Mouse (Mus musculus) embryonic facial prominence, embryonic 15.5 days (tissue): ENCODE results near the gene Rbfox3. TPM values are rescaled to one million over a fixed set of nuclear protein-coding genes. Genes with fewer than 3 reads are reported as not detected.

Source experiments
- ATAC-seq: fragments of 200-750 bp; cut with Nextera tagmentation; 2 replicates; pipeline ENCODE4 v1.8.0; 2017; ENCODE audit warnings: low read depth, moderate TSS enrichment; ENCODE audit not compliant: insufficient number of reproducible peaks, low FRiP score, low TSS enrichment
- H3K27ac ChIP-seq: fragments of 300-500 bp; sonication (generic); replicated peaks from 2 replicates; pipeline ENCODE4 v1.5.1; 2015; ENCODE audit warnings: mild to moderate bottlenecking, inconsistent platforms
- H3K27me3 ChIP-seq: fragments of 300-500 bp; sonication (generic); 2 replicates; pipeline ENCODE4 v1.6.1; 2015; ENCODE audit warnings: inconsistent platforms
- H3K36me3 ChIP-seq: fragments of 300-500 bp; sonication (generic); 2 replicates; pipeline ENCODE4 v1.6.1; 2015; ENCODE audit warnings: mild to moderate bottlenecking, inconsistent platforms
- H3K4me1 ChIP-seq: fragments of 300-500 bp; sonication (generic); 2 replicates; pipeline ENCODE4 v1.6.1; 2015; ENCODE audit warnings: inconsistent platforms
- H3K4me2 ChIP-seq: fragments of 300-500 bp; sonication (generic); replicated peaks from 2 replicates; pipeline ENCODE4 v1.6.1; 2015; ENCODE audit warnings: mild to moderate bottlenecking, inconsistent platforms
- H3K4me3 ChIP-seq: fragments of 300-500 bp; sonication (generic); replicated peaks from 2 replicates; pipeline ENCODE4 v1.5.1; 2015; ENCODE audit warnings: mild to moderate bottlenecking, inconsistent platforms
- H3K9ac ChIP-seq: fragments of 300-500 bp; sonication (generic); 2 replicates; pipeline ENCODE4 v1.6.1; 2015; ENCODE audit warnings: inconsistent platforms
- H3K9me3 ChIP-seq: fragments of 300-500 bp; sonication (generic); replicated peaks from 2 replicates; pipeline ENCODE4 v1.6.1; 2016; ENCODE audit warnings: inconsistent platforms
- WGBS: fragments of 180-500 bp; shearing (Covaris S2); methylation state at CpG from one replicate; pipeline ENCODE4 v1.1.7; 2015; 5-methylcytosine and 5-hydroxymethylcytosine counted together
- polyA plus RNA-seq: library from polyadenylated mRNA; unstranded; fragments of >200 nt; fragmentation: Nextera tagmentation; extraction: Ambion mirVana; gene quantifications from 2 replicates; pipeline ENCODE4 v1.2.1, GENCODE M21; 2015

The Rbfox3 gene
- polyA plus RNA-seq, 1 experiment from 2014 or later, result 0.55 TPM

GRCm38 (mm10) chr11:118609236-118610000, 302.0 kb downstream of the Rbfox3 start:
- 0 out of 2 replicates have a peak, but pooled peaks cover 4% of the 10 kb centered on the region for H3K4me1 ChIP-seq
- 7% methylated on average over 17 of the region's 17 CpGs for WGBS
- no peak overlapping the region for H3K27ac ChIP-seq
- no peak overlapping the region for H3K4me2 ChIP-seq
- no peak for ATAC-seq
- H3K27me3 ChIP-seq, result peaks cover 14% of the 10 kb centered on the region
- H3K4me3 ChIP-seq, result no peak overlapping the region
- no peaks in the 10 kb centered on the region for H3K36me3 ChIP-seq
- H3K9me3 ChIP-seq, result no peaks in the 10 kb centered on the region
- H3K9ac ChIP-seq, result no peak overlapping the region

GRCm38 (mm10) chr11:118607927-118608326, 303.5 kb downstream of the Rbfox3 start:
- peaks cover 14% of the 10 kb centered on the region for H3K27me3 ChIP-seq
- H3K9me3 ChIP-seq, result no peaks in the 10 kb centered on the region
- no peak overlapping the region for H3K9ac ChIP-seq
- ATAC-seq, result no peak
- no peaks in the 10 kb centered on the region for H3K36me3 ChIP-seq
- no peak overlapping the region for H3K4me3 ChIP-seq
- H3K4me1 ChIP-seq, result peaks cover 4% of the 10 kb centered on the region; the same call in 1 of the 2 replicates
- no peak overlapping the region for H3K27ac ChIP-seq
- WGBS, result 39% methylated on average over 8 of the region's 8 CpGs
- H3K4me2 ChIP-seq, result no peak overlapping the region

- 71% methylated on average over 2 of the region's 2 CpGs for WGBS
- no peak overlapping the region for H3K9ac ChIP-seq
- H3K27me3 ChIP-seq, result peaks cover 14% of the 10 kb centered on the region
- ATAC-seq, result no peak
- no peaks in the 10 kb centered on the region for H3K9me3 ChIP-seq
- no peak overlapping the region for H3K27ac ChIP-seq
- H3K4me1 ChIP-seq, result peaks cover 4% of the 10 kb centered on the region; the same call in 1 of the 2 replicates
- no peak overlapping the region for H3K4me3 ChIP-seq
- no peaks in the 10 kb centered on the region for H3K36me3 ChIP-seq
- H3K4me2 ChIP-seq, result no peak overlapping the region
Observed at GRCm38 (mm10) chr11:118605570-118605969, 305.8 kb downstream of the Rbfox3 start.

- no peaks in the 10 kb centered on the region; the same call in 1 of the 2 replicates for H3K4me1 ChIP-seq
- no peak overlapping the region for H3K9ac ChIP-seq
- no peak for ATAC-seq
- no peaks in the 10 kb centered on the region for H3K9me3 ChIP-seq
- no peak overlapping the region for H3K4me3 ChIP-seq
- no peaks in the 10 kb centered on the region for H3K36me3 ChIP-seq
- H3K4me2 ChIP-seq, result no peak overlapping the region
- 57% methylated on average over 6 of the region's 6 CpGs for WGBS
- H3K27ac ChIP-seq, result no peak overlapping the region
- peaks cover 4% of the 10 kb centered on the region; the same call in 1 of the 2 replicates for H3K27me3 ChIP-seq
Observed at GRCm38 (mm10) chr11:118604206-118604605, 307.2 kb downstream of the Rbfox3 start.

GRCm38 (mm10) chr11:118603126-118603525, 308.3 kb downstream of the Rbfox3 start:
- Histone ChIP-seq H3K4me2 (no peak overlapping the region), H3K9ac (no peak overlapping the region), H3K9me3 (no peaks in the 10 kb centered on the region), H3K27ac (no peak overlapping the region), H3K27me3 (no peaks in the 10 kb centered on the region; the same call in 1 of the 2 replicates), H3K4me3 (no peak overlapping the region), H3K4me1 (no peaks in the 10 kb centered on the region; the same call in 1 of the 2 replicates), H3K36me3 (no peaks in the 10 kb centered on the region)
- 6% methylated on average over 10 of the region's 10 CpGs for WGBS
- ATAC-seq, result no peak

GRCm38 (mm10) chr11:118601484-118601883, 309.9 kb downstream of the Rbfox3 start:
- WGBS, result 54% methylated on average over 9 of the region's 9 CpGs
- no peaks in the 10 kb centered on the region for H3K9me3 ChIP-seq

GRCm38 (mm10) chr11:118600168-118600567, 311.2 kb downstream of the Rbfox3 start:
- no peaks in the 10 kb centered on the region for H3K9me3 ChIP-seq
- ATAC-seq, result no peak

More at GRCm38 (mm10) chr11:118601484-118601883, 309.9 kb downstream of the Rbfox3 start:
- H3K27ac ChIP-seq, result no peak overlapping the region
- H3K27me3 ChIP-seq, result no peaks in the 10 kb centered on the region; the same call in 1 of the 2 replicates
- no peak overlapping the region for H3K9ac ChIP-seq
- no peak overlapping the region for H3K4me2 ChIP-seq
- H3K36me3 ChIP-seq, result no peaks in the 10 kb centered on the region
- ATAC-seq, result no peak
- H3K4me3 ChIP-seq, result no peak overlapping the region
- H3K4me1 ChIP-seq, result no peaks in the 10 kb centered on the region; the same call in 1 of the 2 replicates

GRCm38 (mm10) chr11:118598726-118599125, 312.7 kb downstream of the Rbfox3 start:
- no peaks in the 10 kb centered on the region; the same call in 1 of the 2 replicates for H3K4me1 ChIP-seq
- no peak for ATAC-seq

More at GRCm38 (mm10) chr11:118600168-118600567, 311.2 kb downstream of the Rbfox3 start:
- Histone ChIP-seq H3K27ac (no peak overlapping the region), H3K27me3 (no peaks in the 10 kb centered on the region; the same call in 1 of the 2 replicates), H3K9ac (no peak overlapping the region), H3K4me3 (no peak overlapping the region), H3K4me2 (no peak overlapping the region), H3K4me1 (no peaks in the 10 kb centered on the region; the same call in 1 of the 2 replicates), H3K36me3 (no peaks in the 10 kb centered on the region)
- WGBS, result 7% methylated on average over 9 of the region's 9 CpGs

GRCm38 (mm10) chr11:118584826-118585225, 326.6 kb downstream of the Rbfox3 start:
- H3K36me3 ChIP-seq, result no peaks in the 10 kb centered on the region
- H3K9me3 ChIP-seq, result no peaks in the 10 kb centered on the region
- H3K4me1 ChIP-seq, result no peaks in the 10 kb centered on the region
- ATAC-seq, result no peak
- no peak overlapping the region for H3K27ac ChIP-seq
- H3K27me3 ChIP-seq, result peaks cover 3% of the 10 kb centered on the region; the same call in 1 of the 2 replicates
- 3% methylated on average over 15 of the region's 15 CpGs for WGBS
- no peak overlapping the region for H3K4me2 ChIP-seq
- no peak overlapping the region for H3K4me3 ChIP-seq
- H3K9ac ChIP-seq, result no peak overlapping the region

More at GRCm38 (mm10) chr11:118598726-118599125, 312.7 kb downstream of the Rbfox3 start:
- 60% methylated on average over 5 of the region's 5 CpGs for WGBS
- no peak overlapping the region for H3K4me2 ChIP-seq
- no peak overlapping the region for H3K27ac ChIP-seq
- no peak overlapping the region for H3K9ac ChIP-seq
- H3K9me3 ChIP-seq, result no peaks in the 10 kb centered on the region
- no peaks in the 10 kb centered on the region; the same call in 1 of the 2 replicates for H3K27me3 ChIP-seq
- H3K36me3 ChIP-seq, result no peaks in the 10 kb centered on the region
- no peak overlapping the region for H3K4me3 ChIP-seq

- H3K36me3 ChIP-seq, result no peaks in the 10 kb centered on the region
- no peak for ATAC-seq
- H3K4me3 ChIP-seq, result no peak overlapping the region
- H3K4me2 ChIP-seq, result no peak overlapping the region
- peaks cover 3% of the 10 kb centered on the region; the same call in 1 of the 2 replicates for H3K27me3 ChIP-seq
- no peaks in the 10 kb centered on the region for H3K4me1 ChIP-seq
- H3K27ac ChIP-seq, result no peak overlapping the region
- H3K9ac ChIP-seq, result no peak overlapping the region
- WGBS, result 86% methylated on average over 1 of the region's 1 CpGs
- no peaks in the 10 kb centered on the region for H3K9me3 ChIP-seq
Observed at GRCm38 (mm10) chr11:118583989-118584388, 327.4 kb downstream of the Rbfox3 start.

- H3K9me3 ChIP-seq, result no peaks in the 10 kb centered on the region
- H3K27ac ChIP-seq, result no peak overlapping the region
- no peak overlapping the region for H3K9ac ChIP-seq
- H3K4me1 ChIP-seq, result no peaks in the 10 kb centered on the region
- ATAC-seq, result no peak
- H3K36me3 ChIP-seq, result no peaks in the 10 kb centered on the region
- no peak overlapping the region for H3K4me3 ChIP-seq
- peaks cover 3% of the 10 kb centered on the region; the same call in 1 of the 2 replicates for H3K27me3 ChIP-seq
- H3K4me2 ChIP-seq, result no peak overlapping the region
- WGBS, result 87% methylated on average over 8 of the region's 8 CpGs
Observed at GRCm38 (mm10) chr11:118583573-118583972, 327.8 kb downstream of the Rbfox3 start.
